Mouse (Mus musculus): ENCODE measurements around the gene Atp6v0c.

GRCm38 (mm10) chr17:24195349-24195748 lies 25.8 kb upstream of the Atp6v0c start:
- TF ChIP-seq CTCF (IDR thresholded peaks at IDR 0.05; ENCODE audit: low read depth, low read length) (no peak), GATA1 (IDR thresholded peaks at IDR 0.05; ENCODE audit: borderline replicate concordance, low read length) (no peak), POLR2AphosphoS5 (IDR thresholded peaks at IDR 0.05; ENCODE audit: insufficient replicate concordance, low read depth, low read length) (no peak), TAL1 (conservative IDR thresholded peaks at IDR 0.05; ENCODE audit: low read depth, low read length) (no peak), GATA2 (IDR thresholded peaks at IDR 0.05; ENCODE audit: borderline replicate concordance, low read depth, low read length) (no peak)

All from G1E (cell line).